Mouse (Mus musculus): ENCODE results near the gene Slc22a13. TPM values are rescaled to one million over a fixed set of nuclear protein-coding genes. Genes with fewer than 3 reads are reported as not detected.

The Slc22a13 gene
- polyA plus RNA-seq, 1 experiment, result not detected

- Histone ChIP-seq H3K4me3 (ENCODE audit: insufficient read depth, low read length) (no peak overlapping the region), H3K4me1 (ENCODE audit: control insufficient read depth, insufficient read depth, low read length) (no peaks in the 10 kb centered on the region), H3K27ac (ENCODE audit: insufficient read depth, low read depth, low read length) (no peak overlapping the region)
- TF ChIP-seq CTCF (IDR thresholded peaks at IDR 0.05; ENCODE audit: low read depth, low read length) (no peak), POLR2A (IDR thresholded peaks at IDR 0.05; ENCODE audit: borderline replicate concordance, low read depth, low read length) (no peak)
Measured at GRCm38 (mm10) chr9:119144696-119145095, 64.2 kb downstream of the Slc22a13 start.

- H3K27ac ChIP-seq (ENCODE audit: insufficient read depth, low read depth, low read length), result no peak overlapping the region
- H3K4me3 ChIP-seq (ENCODE audit: insufficient read depth, low read length), result no peak overlapping the region
- TF ChIP-seq CTCF (IDR thresholded peaks at IDR 0.05; ENCODE audit: low read depth, low read length), result no peak
- no peak for TF ChIP-seq POLR2A (IDR thresholded peaks at IDR 0.05; ENCODE audit: borderline replicate concordance, low read depth, low read length)
- H3K4me1 ChIP-seq (ENCODE audit: control insufficient read depth, insufficient read depth, low read length), result no peaks in the 10 kb centered on the region
Measured at GRCm38 (mm10) chr9:119143372-119143771, 65.5 kb downstream of the Slc22a13 start.

Other genes with a start within 250 kb of the Slc22a13 start
- 40.4 and 43.1 TPM in 2 replicates for gene Vill, start 156.3 kb downstream of the Slc22a13 start, polyA plus RNA-seq (2012; ENCODE audit: insufficient read depth, insufficient read length, missing spikeins)
- 1.7 and 1.8 TPM in 2 replicates for gene Plcd1, start 115.6 kb downstream of the Slc22a13 start, polyA plus RNA-seq (2012; ENCODE audit: insufficient read depth, insufficient read length, missing spikeins)
- gene Dlec1, start 106.6 kb downstream of the Slc22a13 start, polyA plus RNA-seq (2012; ENCODE audit: insufficient read depth, insufficient read length, missing spikeins), result not detected in 2 replicates
- not detected in 2 replicates for gene Acaa1b, start 52.0 kb downstream of the Slc22a13 start, polyA plus RNA-seq (2012; ENCODE audit: insufficient read depth, insufficient read length, missing spikeins)
- not detected in 2 replicates for gene Gm47289, start 49.9 kb downstream of the Slc22a13 start, polyA plus RNA-seq (2012; ENCODE audit: insufficient read depth, insufficient read length, missing spikeins)
- 27.8 and 29.2 TPM in 2 replicates for gene Oxsr1, start 113.3 kb upstream of the Slc22a13 start, polyA plus RNA-seq (2012; ENCODE audit: insufficient read depth, insufficient read length, missing spikeins)
- 99.1 and 103 TPM in 2 replicates for gene Acaa1a, start 130.6 kb upstream of the Slc22a13 start, polyA plus RNA-seq (2012; ENCODE audit: insufficient read depth, insufficient read length, missing spikeins)
- 83.8 and 93.5 TPM in 2 replicates for gene Myd88, start 132.3 kb upstream of the Slc22a13 start, polyA plus RNA-seq (2012; ENCODE audit: insufficient read depth, insufficient read length, missing spikeins)
- 5.5 and 6.1 TPM in 2 replicates for gene Xylb, start 148.3 kb upstream of the Slc22a13 start, polyA plus RNA-seq (2012; ENCODE audit: insufficient read depth, insufficient read length, missing spikeins)
- not detected in 2 replicates for gene Slc22a14, start 156.5 kb upstream of the Slc22a13 start, polyA plus RNA-seq (2012; ENCODE audit: insufficient read depth, insufficient read length, missing spikeins)
- gene Acvr2b, start 193.0 kb upstream of the Slc22a13 start, polyA plus RNA-seq (2012; ENCODE audit: insufficient read depth, insufficient read length, missing spikeins), result 5.1 and 5.8 TPM in 2 replicates
- 4.6 and 5.7 TPM in 2 replicates for gene Exog, start 235.8 kb upstream of the Slc22a13 start, polyA plus RNA-seq (2012; ENCODE audit: insufficient read depth, insufficient read length, missing spikeins)

All from bone marrow macrophage, adult 2 months (primary cell).